Mouse (Mus musculus) E14TG2a.4 (cell line): ENCODE results near the gene Tmem245.

ENCODE experiments used
- CTCF ChIP-seq: conservative IDR thresholded peaks from 2 replicates; pipeline ENCODE4 v1.5.1; 2014; ENCODE audit warnings: low read length
- NANOG ChIP-seq: IDR thresholded peaks from 2 replicates; pipeline ENCODE4 v1.6.1; 2014; ENCODE audit warnings: borderline replicate concordance, low read length, mixed read lengths

GRCm38 (mm10) chr4:56831013-56831609 is 116.1 kb downstream of the Tmem245 start:
- TF ChIP-seq CTCF (no peak), NANOG (no peak)
